Mouse (Mus musculus) left cerebral cortex, adult 18-20 months (tissue): ENCODE measurements at regions not wholly inside any gene's neighbourhood (a gene's known extent, or its start where the extent isn't known, plus 50 kb on each side); places are given as distances from the start of the nearest gene placed in this dataset.

ENCODE experiments used
- DNase-seq, 2 experiments: peaks; one replicate each; pipeline ENCODE4 v3.0.0; 2021 to 2022; ENCODE audit warnings: low spot score in 2 of 2, mixed read lengths in 1 of 2

- DNase-seq = no peak
Observed at GRCm38 (mm10) chr1:18668901-18669300, 404.0 kb upstream of the Defb41 start.

- peak in 1 of 2 experiments; percentile 13 for DNase-seq
Observed at GRCm38 (mm10) chr1:18668265-18668664, 403.3 kb upstream of the Defb41 start.

GRCm38 (mm10) chr1:18640858-18641257 is 375.9 kb upstream of the Defb41 start:
- no peak for DNase-seq

GRCm38 (mm10) chr1:18639460-18640300 is 374.7 kb upstream of the Defb41 start:
- DNase-seq = no peak

- no peak for DNase-seq
Observed at GRCm38 (mm10) chr1:18637334-18637733, 372.4 kb upstream of the Defb41 start.

- DNase-seq = no peak
Observed at GRCm38 (mm10) chr1:18610231-18610630, 345.3 kb upstream of the Defb41 start.

GRCm38 (mm10) chr1:18599864-18600263 is 334.9 kb upstream of the Defb41 start:
- no peak for DNase-seq

GRCm38 (mm10) chr1:18598908-18599307 is 334.0 kb upstream of the Defb41 start:
- no peak for DNase-seq

- no peak for DNase-seq
Observed at GRCm38 (mm10) chr1:18583358-18584128, 318.6 kb upstream of the Defb41 start.

GRCm38 (mm10) chr1:18578625-18579024 is 313.7 kb upstream of the Defb41 start:
- peak in 1 of 2 experiments; percentile 14 for DNase-seq

GRCm38 (mm10) chr1:18567086-18567485 is 302.1 kb upstream of the Defb41 start:
- DNase-seq = no peak

- DNase-seq = peak in 1 of 2 experiments; percentile 13
Observed at GRCm38 (mm10) chr1:18551211-18551610, 286.3 kb upstream of the Defb41 start.

- DNase-seq = no peak
Observed at GRCm38 (mm10) chr1:18531702-18532101, 266.8 kb upstream of the Defb41 start.

- no peak for DNase-seq
Observed at GRCm38 (mm10) chr1:18524485-18524884, 259.5 kb upstream of the Defb41 start.

GRCm38 (mm10) chr1:18522902-18523301 is 258.0 kb upstream of the Defb41 start:
- no peak for DNase-seq

- no peak for DNase-seq
Observed at GRCm38 (mm10) chr1:18512764-18513163, 247.8 kb upstream of the Defb41 start.

- no peak for DNase-seq
Observed at GRCm38 (mm10) chr1:18498556-18498955, 233.6 kb upstream of the Defb41 start.

- no peak for DNase-seq
Observed at GRCm38 (mm10) chr1:18468496-18468895, 203.6 kb upstream of the Defb41 start.

- no peak for DNase-seq
Observed at GRCm38 (mm10) chr1:18465303-18465829, 200.4 kb upstream of the Defb41 start.

- no peak for DNase-seq
Observed at GRCm38 (mm10) chr1:18463218-18463617, 198.3 kb upstream of the Defb41 start.

GRCm38 (mm10) chr1:18416297-18416732 is 151.4 kb upstream of the Defb41 start:
- DNase-seq = no peak

GRCm38 (mm10) chr1:18415879-18416278 is 150.9 kb upstream of the Defb41 start:
- DNase-seq = no peak
